Mouse (Mus musculus): ENCODE measurements around the gene Myo3b. TPM values are rescaled to one million over a fixed set of nuclear protein-coding genes. Genes with fewer than 3 reads are reported as not detected.

Myo3b gene
- polyA plus RNA-seq, 1 experiment from 2014 or later: 0.69 TPM

DNA sequence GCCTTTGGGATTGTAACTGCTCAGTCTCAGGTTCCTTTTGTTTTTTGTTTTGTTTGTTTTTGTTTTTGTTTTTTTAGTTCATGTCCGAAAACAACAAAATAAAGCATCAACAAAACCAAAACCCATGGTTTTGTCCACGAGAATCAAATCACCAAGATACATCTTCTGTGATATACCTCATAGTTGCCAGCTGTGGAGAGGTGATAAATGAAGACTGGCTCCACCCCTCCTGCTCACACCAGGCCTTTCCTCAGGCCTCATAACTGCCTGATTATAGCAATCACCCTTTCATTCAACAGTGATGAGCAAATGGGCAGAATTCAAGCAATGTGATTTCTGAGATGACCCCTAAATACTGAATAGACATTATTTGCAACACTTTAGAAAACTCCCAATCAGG, 14.5 kb upstream of the Myo3b start:
- no peak overlapping the region for H3K4me3 ChIP-seq (ENCODE audit: low read length)
- no peak overlapping the region for H3K9ac ChIP-seq (replicated peaks; ENCODE audit: low read length)
- no peak overlapping the region for H3K27ac ChIP-seq (ENCODE audit: low read length)
- ATAC-seq (ENCODE audit: low FRiP score, low TSS enrichment): no peak
- no peaks in the 10 kb centered on the region for H3K4me1 ChIP-seq (ENCODE audit: insufficient read depth, low read length)
- no peaks in the 10 kb centered on the region for H3K27me3 ChIP-seq (ENCODE audit: insufficient read depth, low read length)
- peaks cover 5% of the 10 kb centered on the region; the same call in 1 of the 2 replicates for H3K9me3 ChIP-seq (ENCODE audit: low read length)
- WGBS: 90% methylated on average over 2 of the region's 2 CpGs
- H3K36me3 ChIP-seq (ENCODE audit: insufficient read depth, low read length): peaks cover 32% of the 10 kb centered on the region
- no peak overlapping the region for H3K4me2 ChIP-seq (replicated peaks; ENCODE audit: low read depth, low read length)

DNA sequence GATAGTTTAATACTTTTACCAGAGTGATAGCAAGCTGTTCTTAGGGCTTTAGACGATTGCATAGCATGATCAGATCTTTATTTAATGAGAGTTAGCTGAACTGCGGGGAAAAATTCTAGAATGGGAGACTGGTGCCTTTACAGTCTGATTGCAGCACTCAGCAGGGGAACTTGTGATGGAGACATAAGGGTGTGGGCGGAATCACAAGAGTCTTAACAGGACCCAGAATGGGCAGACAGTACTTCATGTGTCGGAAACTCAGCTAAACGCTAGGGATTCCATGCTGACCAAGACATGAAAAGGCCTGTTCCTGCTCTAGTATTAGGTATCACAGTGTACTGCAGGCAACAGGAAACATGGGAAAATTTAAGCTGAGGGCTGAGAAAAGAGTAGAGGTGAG, 13.2 kb upstream of the Myo3b start:
- WGBS: 93% methylated on average over 5 of the region's 5 CpGs
- Histone ChIP-seq H3K9ac (replicated peaks; ENCODE audit: low read length) (no peak overlapping the region), H3K9me3 (ENCODE audit: low read length) (peaks cover 5% of the 10 kb centered on the region; the same call in 1 of the 2 replicates), H3K27ac (ENCODE audit: low read length) (no peak overlapping the region), H3K36me3 (ENCODE audit: insufficient read depth, low read length) (peaks cover 26% of the 10 kb centered on the region), H3K4me2 (replicated peaks; ENCODE audit: low read depth, low read length) (no peak overlapping the region), H3K4me3 (ENCODE audit: low read length) (no peak overlapping the region), H3K27me3 (ENCODE audit: insufficient read depth, low read length) (no peaks in the 10 kb centered on the region), H3K4me1 (ENCODE audit: insufficient read depth, low read length) (no peaks in the 10 kb centered on the region)
- ATAC-seq (ENCODE audit: low FRiP score, low TSS enrichment): no peak

GRCm38 (mm10) chr2:70031472-70031871, 7.5 kb upstream of the Myo3b start:
- H3K4me3 ChIP-seq (ENCODE audit: low read length): no peak overlapping the region
- H3K27ac ChIP-seq (ENCODE audit: low read length): no peak overlapping the region
- no peak overlapping the region for H3K9ac ChIP-seq (replicated peaks; ENCODE audit: low read length)
- H3K4me1 ChIP-seq (ENCODE audit: insufficient read depth, low read length): no peaks in the 10 kb centered on the region
- no peak overlapping the region for H3K4me2 ChIP-seq (replicated peaks; ENCODE audit: low read depth, low read length)
- ATAC-seq (ENCODE audit: low FRiP score, low TSS enrichment): no peak
- H3K27me3 ChIP-seq (ENCODE audit: insufficient read depth, low read length): no peaks in the 10 kb centered on the region
- 90% methylated on average over 2 of the region's 2 CpGs for WGBS
- H3K36me3 ChIP-seq (ENCODE audit: insufficient read depth, low read length): no peaks in the 10 kb centered on the region
- H3K9me3 ChIP-seq (ENCODE audit: low read length): peaks cover 5% of the 10 kb centered on the region; the same call in 1 of the 2 replicates

DNA sequence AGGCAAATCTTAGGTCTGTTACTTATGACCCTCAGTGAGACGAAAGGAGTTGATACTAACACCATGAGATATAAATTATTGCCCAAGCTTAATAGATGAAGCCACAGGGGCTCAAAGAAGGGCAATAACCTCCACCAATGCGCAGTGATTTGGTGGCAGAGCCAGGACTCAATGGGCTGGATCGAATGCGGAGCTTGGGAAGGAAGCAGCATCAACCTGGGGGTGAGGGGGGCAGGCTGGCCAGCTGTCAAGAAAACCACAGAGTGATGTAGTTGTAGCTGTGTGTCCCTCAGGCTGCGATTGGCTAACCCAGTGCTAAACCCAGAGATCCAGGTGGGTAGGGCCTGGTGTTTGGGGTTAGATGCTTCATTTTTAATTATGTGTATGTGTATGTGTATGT, 4.0 kb upstream of the Myo3b start:
- 76% methylated on average over 5 of the region's 5 CpGs for WGBS
- no peaks in the 10 kb centered on the region for H3K4me1 ChIP-seq (ENCODE audit: insufficient read depth, low read length)
- no peaks in the 10 kb centered on the region for H3K9me3 ChIP-seq (ENCODE audit: low read length)
- no peak for ATAC-seq (ENCODE audit: low FRiP score, low TSS enrichment)
- no peak overlapping the region for H3K4me2 ChIP-seq (replicated peaks; ENCODE audit: low read depth, low read length)
- no peaks in the 10 kb centered on the region for H3K27me3 ChIP-seq (ENCODE audit: insufficient read depth, low read length)
- H3K27ac ChIP-seq (ENCODE audit: low read length): no peak overlapping the region
- H3K9ac ChIP-seq (replicated peaks; ENCODE audit: low read length): no peak overlapping the region
- H3K4me3 ChIP-seq (ENCODE audit: low read length): no peak overlapping the region
- H3K36me3 ChIP-seq (ENCODE audit: insufficient read depth, low read length): no peaks in the 10 kb centered on the region

GRCm38 (mm10) chr2:70035358-70035757, 3.6 kb upstream of the Myo3b start:
- H3K4me3 ChIP-seq (ENCODE audit: low read length): no peak overlapping the region
- H3K27me3 ChIP-seq (ENCODE audit: insufficient read depth, low read length): no peaks in the 10 kb centered on the region
- no peaks in the 10 kb centered on the region for H3K4me1 ChIP-seq (ENCODE audit: insufficient read depth, low read length)
- no peak overlapping the region for H3K4me2 ChIP-seq (replicated peaks; ENCODE audit: low read depth, low read length)
- ATAC-seq (ENCODE audit: low FRiP score, low TSS enrichment): no peak
- no peak overlapping the region for H3K9ac ChIP-seq (replicated peaks; ENCODE audit: low read length)
- H3K36me3 ChIP-seq (ENCODE audit: insufficient read depth, low read length): no peaks in the 10 kb centered on the region
- no peaks in the 10 kb centered on the region for H3K9me3 ChIP-seq (ENCODE audit: low read length)
- no peak overlapping the region for H3K27ac ChIP-seq (ENCODE audit: low read length)
- WGBS: 68% methylated on average over 1 of the region's 1 CpGs

DNA sequence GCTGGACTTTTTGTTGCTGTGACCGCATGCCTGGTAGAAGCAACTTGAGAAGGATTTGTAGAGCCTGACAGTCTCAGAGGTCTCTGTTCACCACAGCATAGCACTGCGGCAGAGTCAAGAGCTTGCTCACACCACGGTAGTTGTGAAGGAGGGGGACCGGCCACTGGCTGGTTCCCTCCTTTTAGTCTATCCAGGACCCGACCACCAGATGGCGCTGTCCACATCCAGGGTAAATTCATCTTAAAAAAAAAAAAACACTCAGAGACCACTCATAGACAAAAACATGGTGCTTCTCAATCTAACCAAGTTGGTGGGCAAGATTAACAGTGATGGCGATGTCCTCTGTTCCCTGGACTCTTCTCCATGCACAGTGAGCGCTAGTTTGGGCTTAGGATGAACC, 1.7 kb upstream of the Myo3b start:
- no peak for ATAC-seq (ENCODE audit: low FRiP score, low TSS enrichment)
- no peak overlapping the region for H3K4me2 ChIP-seq (replicated peaks; ENCODE audit: low read depth, low read length)
- H3K9ac ChIP-seq (replicated peaks; ENCODE audit: low read length): no peak overlapping the region
- no peaks in the 10 kb centered on the region for H3K36me3 ChIP-seq (ENCODE audit: insufficient read depth, low read length)
- 81% methylated on average over 8 of the region's 8 CpGs for WGBS
- H3K27me3 ChIP-seq (ENCODE audit: insufficient read depth, low read length): no peaks in the 10 kb centered on the region
- H3K9me3 ChIP-seq (ENCODE audit: low read length): no peaks in the 10 kb centered on the region
- H3K27ac ChIP-seq (ENCODE audit: low read length): no peak overlapping the region
- H3K4me3 ChIP-seq (ENCODE audit: low read length): no peak overlapping the region
- H3K4me1 ChIP-seq (ENCODE audit: insufficient read depth, low read length): no peaks in the 10 kb centered on the region

- Histone ChIP-seq H3K27ac (ENCODE audit: low read length) (no peak overlapping the region), H3K9me3 (ENCODE audit: low read length) (no peaks in the 10 kb centered on the region), H3K4me2 (replicated peaks; ENCODE audit: low read depth, low read length) (no peak overlapping the region), H3K4me1 (ENCODE audit: insufficient read depth, low read length) (no peaks in the 10 kb centered on the region), H3K36me3 (ENCODE audit: insufficient read depth, low read length) (no peaks in the 10 kb centered on the region), H3K9ac (replicated peaks; ENCODE audit: low read length) (no peak overlapping the region), H3K4me3 (ENCODE audit: low read length) (no peak overlapping the region), H3K27me3 (ENCODE audit: insufficient read depth, low read length) (no peaks in the 10 kb centered on the region)
- 33% methylated on average over 6 of the region's 6 CpGs for WGBS
- ATAC-seq (ENCODE audit: low FRiP score, low TSS enrichment): peak; percentile 85; the same call in 1 of the 2 replicates
Observed at GRCm38 (mm10) chr2:70044466-70044865, 5.5 kb downstream of the Myo3b start.

GRCm38 (mm10) chr2:70047868-70048267, 8.9 kb downstream of the Myo3b start:
- WGBS: 91% methylated on average over 11 of the region's 11 CpGs
- Histone ChIP-seq H3K27me3 (ENCODE audit: insufficient read depth, low read length) (no peaks in the 10 kb centered on the region), H3K9me3 (ENCODE audit: low read length) (no peaks in the 10 kb centered on the region), H3K4me3 (ENCODE audit: low read length) (no peak overlapping the region), H3K4me2 (replicated peaks; ENCODE audit: low read depth, low read length) (no peak overlapping the region), H3K4me1 (ENCODE audit: insufficient read depth, low read length) (no peaks in the 10 kb centered on the region), H3K27ac (ENCODE audit: low read length) (no peak overlapping the region), H3K9ac (replicated peaks; ENCODE audit: low read length) (no peak overlapping the region), H3K36me3 (ENCODE audit: insufficient read depth, low read length) (no peaks in the 10 kb centered on the region)
- no peak for ATAC-seq (ENCODE audit: low FRiP score, low TSS enrichment)

- Histone ChIP-seq H3K4me2 (replicated peaks; ENCODE audit: low read depth, low read length) (no peak overlapping the region), H3K27ac (ENCODE audit: low read length) (no peak overlapping the region), H3K4me1 (ENCODE audit: insufficient read depth, low read length) (no peaks in the 10 kb centered on the region), H3K27me3 (ENCODE audit: insufficient read depth, low read length) (no peaks in the 10 kb centered on the region), H3K4me3 (ENCODE audit: low read length) (no peak overlapping the region), H3K9me3 (ENCODE audit: low read length) (no peaks in the 10 kb centered on the region), H3K9ac (replicated peaks; ENCODE audit: low read length) (no peak overlapping the region), H3K36me3 (ENCODE audit: insufficient read depth, low read length) (no peaks in the 10 kb centered on the region)
- no peak for ATAC-seq (ENCODE audit: low FRiP score, low TSS enrichment)
- 78% methylated on average over 9 of the region's 9 CpGs for WGBS
Observed at GRCm38 (mm10) chr2:70053803-70054202, 14.9 kb downstream of the Myo3b start.

DNA sequence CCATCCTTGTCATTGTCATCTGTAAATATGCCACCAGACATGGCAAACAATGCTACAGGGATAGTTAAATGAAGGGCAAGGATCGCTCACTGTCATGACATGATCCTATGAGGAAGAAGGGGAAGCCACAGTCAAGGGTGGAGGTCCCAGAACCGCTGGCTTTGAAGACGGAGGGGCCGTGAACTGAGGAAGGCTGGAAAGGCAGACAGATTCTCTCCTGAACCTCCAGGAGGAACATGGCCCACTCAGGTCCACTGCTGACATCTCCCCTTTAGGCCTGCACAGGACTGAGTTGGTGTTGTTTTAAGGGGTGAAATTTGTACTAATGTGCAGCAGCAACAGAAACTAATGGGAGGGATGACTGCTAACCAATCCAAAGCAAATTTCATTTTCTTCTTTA, 19.3 kb downstream of the Myo3b start:
- Histone ChIP-seq H3K4me1 (ENCODE audit: insufficient read depth, low read length) (peaks cover 5% of the 10 kb centered on the region), H3K4me3 (ENCODE audit: low read length) (no peak overlapping the region), H3K27me3 (ENCODE audit: insufficient read depth, low read length) (no peaks in the 10 kb centered on the region), H3K9me3 (ENCODE audit: low read length) (no peaks in the 10 kb centered on the region), H3K4me2 (replicated peaks; ENCODE audit: low read depth, low read length) (no peak overlapping the region), H3K27ac (ENCODE audit: low read length) (no peak overlapping the region), H3K9ac (replicated peaks; ENCODE audit: low read length) (no peak overlapping the region), H3K36me3 (ENCODE audit: insufficient read depth, low read length) (no peaks in the 10 kb centered on the region)
- ATAC-seq (ENCODE audit: low FRiP score, low TSS enrichment): no peak
- WGBS: 94% methylated on average over 4 of the region's 4 CpGs
